Mouse (Mus musculus): ENCODE data around the gene Hist1h4k. TPM values are rescaled to one million over a fixed set of nuclear protein-coding genes. Genes with fewer than 3 reads are reported as not detected.
"Not testable (repeated sequence)": the region's sequence is repeated elsewhere in the genome, so short reads cannot be mapped to it uniquely, and the experiment has no call there.

Gene Hist1h4k
- total and polyA plus RNA-seq, 2 experiments from 2014 or later, result 0.55 to 1,132 TPM

DNA sequence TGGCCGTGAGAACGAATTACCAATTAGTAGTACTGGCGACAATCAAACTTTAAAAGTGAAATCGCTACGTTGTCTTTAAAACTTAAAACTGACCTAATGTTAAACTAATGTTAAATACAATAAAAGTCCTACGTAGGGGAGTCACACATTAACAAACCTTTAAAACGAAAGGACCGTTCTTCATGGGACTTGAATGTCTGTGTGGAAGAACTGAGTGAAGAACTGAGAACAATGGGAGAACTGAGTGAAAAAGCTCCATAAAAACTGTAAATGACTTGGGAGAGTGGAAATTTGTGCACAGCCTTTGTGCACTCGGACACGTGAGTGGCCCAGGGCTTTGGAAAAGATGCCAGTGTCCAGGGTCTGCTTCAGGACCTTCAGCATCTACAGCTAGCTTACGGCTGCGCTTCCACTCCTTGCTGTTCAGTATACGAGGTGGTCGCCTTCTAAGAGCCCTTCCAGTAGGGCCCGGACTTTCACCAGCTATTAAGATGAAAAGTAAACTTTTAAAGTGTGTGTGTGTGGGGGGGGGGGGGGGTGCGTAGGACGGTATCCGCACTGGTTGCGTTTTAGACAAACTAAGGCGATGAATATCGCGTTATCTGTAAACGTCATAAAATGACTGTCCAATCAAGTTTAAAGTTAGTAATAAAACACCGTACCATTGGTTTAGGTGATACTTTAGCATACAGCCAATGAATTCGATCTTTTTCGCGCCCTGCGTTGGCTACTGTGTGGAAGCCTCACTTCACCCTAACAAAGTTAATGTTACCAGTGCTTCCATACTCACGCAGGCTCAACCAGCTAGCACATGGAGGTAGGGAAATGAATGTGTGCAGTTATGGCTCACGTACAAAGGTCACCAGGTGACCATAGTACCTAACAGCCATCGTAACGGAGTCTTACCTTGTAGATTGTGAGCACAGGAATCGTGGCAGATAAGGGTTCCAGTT is 28.8 kb upstream of the Hist1h4k start:
- Histone ChIP-seq H3K4me3 (ENCODE audit: low read depth, low read length) (peak overlapping the region; percentile 64), H3K36me3 (replicated peaks; ENCODE audit: control insufficient read depth, insufficient read depth, low read length) (no peaks in the 10 kb centered on the region), H3K27me3 (ENCODE audit: control insufficient read depth, insufficient read depth, low read length) (no peaks in the 10 kb centered on the region), H3K9ac (replicated peaks; ENCODE audit: low read depth, low read length) (peak overlapping the region; percentile 67), H3K4me1 (ENCODE audit: control insufficient read depth, insufficient read depth) (peaks cover 18% of the 10 kb centered on the region), H3K4me2 (ENCODE audit: low read depth, low read length) (peak overlapping the region; percentile 86), H3K9me3 (replicated peaks; ENCODE audit: control insufficient read depth, low read length) (no peaks in the 10 kb centered on the region), H3K27ac (ENCODE audit: low read depth) (peak overlapping the region; percentile 82)
- ATAC-seq (ENCODE audit: insufficient read depth, low read depth), result peak; percentile 80
- TF ChIP-seq EP300 (IDR thresholded peaks at IDR 0.05; ENCODE audit: low read depth) (no peak), CTCF (IDR thresholded peaks at IDR 0.05; ENCODE audit: low read depth) (no peak)
- DNase-seq (ENCODE audit: low spot score), result peak; percentile 94
- 6% methylated on average over 33 of the region's 33 CpGs for WGBS

- Histone ChIP-seq H3K36me3 (replicated peaks; ENCODE audit: control insufficient read depth, insufficient read depth, low read length) (no peaks in the 10 kb centered on the region), H3K9me3 (replicated peaks; ENCODE audit: control insufficient read depth, low read length) (no peaks in the 10 kb centered on the region), H3K4me3 (ENCODE audit: low read depth, low read length) (0 out of 2 replicates have a peak overlapping the region, but pooled peaks have one; percentile 5), H3K27ac (ENCODE audit: low read depth) (no peak overlapping the region), H3K9ac (replicated peaks; ENCODE audit: low read depth, low read length) (no peak overlapping the region; the same call in 1 of the 2 replicates), H3K27me3 (ENCODE audit: control insufficient read depth, insufficient read depth, low read length) (no peaks in the 10 kb centered on the region), H3K4me1 (ENCODE audit: control insufficient read depth, insufficient read depth) (peaks cover 13% of the 10 kb centered on the region; the same call in 1 of the 2 replicates), H3K4me2 (ENCODE audit: low read depth, low read length) (peak overlapping the region; percentile 72)
- 74% methylated on average over 1 of the region's 1 CpGs for WGBS
- TF ChIP-seq EP300 (IDR thresholded peaks at IDR 0.05; ENCODE audit: low read depth), result no peak
- TF ChIP-seq CTCF (IDR thresholded peaks at IDR 0.05; ENCODE audit: low read depth), result no peak
- DNase-seq (ENCODE audit: low spot score) (no peak), ATAC-seq (ENCODE audit: insufficient read depth, low read depth) (no peak)
Observed at GRCm38 (mm10) chr13:21755707-21756106, 5.4 kb upstream of the Hist1h4k start.

DNA sequence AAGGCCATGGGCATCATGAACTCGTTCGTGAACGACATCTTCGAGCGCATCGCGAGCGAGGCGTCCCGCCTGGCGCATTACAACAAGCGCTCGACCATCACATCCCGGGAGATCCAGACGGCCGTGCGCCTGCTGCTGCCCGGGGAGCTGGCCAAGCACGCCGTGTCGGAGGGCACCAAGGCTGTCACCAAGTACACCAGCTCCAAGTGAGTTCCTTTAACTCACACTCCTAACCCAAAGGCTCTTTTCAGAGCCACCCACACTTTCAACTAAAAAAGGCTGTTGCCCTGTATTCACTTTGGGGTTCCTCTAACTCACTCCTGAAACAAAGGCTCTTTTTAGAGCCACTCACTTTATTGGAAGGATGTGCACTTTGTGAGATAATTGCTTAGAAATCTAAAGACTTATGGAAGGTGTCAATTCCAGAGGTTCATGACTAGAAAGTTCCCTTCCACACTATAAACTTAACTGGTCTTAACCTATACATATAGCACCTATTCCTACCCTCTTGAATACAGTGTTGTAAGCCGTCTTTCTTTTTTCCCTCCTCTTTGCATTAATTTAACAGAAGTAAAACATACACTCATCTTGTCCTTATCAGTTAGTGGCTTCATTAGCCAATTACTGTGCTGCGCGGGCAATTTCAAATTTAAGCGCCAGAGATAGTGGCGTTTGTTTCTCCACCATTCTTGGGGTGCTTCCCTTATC is 4.1 kb upstream of the Hist1h4k start:
- WGBS, result 3% methylated on average over 12 of the region's 26 CpGs
- ATAC-seq (ENCODE audit: insufficient read depth, low read depth) (peak; percentile 18), DNase-seq (ENCODE audit: low spot score) (peak; percentile 28)
- peak overlapping the region; percentile 48 for H3K9ac ChIP-seq (replicated peaks; ENCODE audit: low read depth, low read length)
- H3K27me3 ChIP-seq (ENCODE audit: control insufficient read depth, insufficient read depth, low read length); H3K9me3 ChIP-seq (replicated peaks; ENCODE audit: control insufficient read depth, low read length); H3K36me3 ChIP-seq (replicated peaks; ENCODE audit: control insufficient read depth, insufficient read depth, low read length): not testable (repeated sequence)
- peak overlapping the region; percentile 94 for H3K27ac ChIP-seq (ENCODE audit: low read depth)
- peak overlapping the region; percentile 51 for H3K4me3 ChIP-seq (ENCODE audit: low read depth, low read length)
- peak overlapping the region; percentile 72 for H3K4me2 ChIP-seq (ENCODE audit: low read depth, low read length)
- H3K4me1 ChIP-seq (ENCODE audit: control insufficient read depth, insufficient read depth), result peaks cover 18% of the 10 kb centered on the region

DNA sequence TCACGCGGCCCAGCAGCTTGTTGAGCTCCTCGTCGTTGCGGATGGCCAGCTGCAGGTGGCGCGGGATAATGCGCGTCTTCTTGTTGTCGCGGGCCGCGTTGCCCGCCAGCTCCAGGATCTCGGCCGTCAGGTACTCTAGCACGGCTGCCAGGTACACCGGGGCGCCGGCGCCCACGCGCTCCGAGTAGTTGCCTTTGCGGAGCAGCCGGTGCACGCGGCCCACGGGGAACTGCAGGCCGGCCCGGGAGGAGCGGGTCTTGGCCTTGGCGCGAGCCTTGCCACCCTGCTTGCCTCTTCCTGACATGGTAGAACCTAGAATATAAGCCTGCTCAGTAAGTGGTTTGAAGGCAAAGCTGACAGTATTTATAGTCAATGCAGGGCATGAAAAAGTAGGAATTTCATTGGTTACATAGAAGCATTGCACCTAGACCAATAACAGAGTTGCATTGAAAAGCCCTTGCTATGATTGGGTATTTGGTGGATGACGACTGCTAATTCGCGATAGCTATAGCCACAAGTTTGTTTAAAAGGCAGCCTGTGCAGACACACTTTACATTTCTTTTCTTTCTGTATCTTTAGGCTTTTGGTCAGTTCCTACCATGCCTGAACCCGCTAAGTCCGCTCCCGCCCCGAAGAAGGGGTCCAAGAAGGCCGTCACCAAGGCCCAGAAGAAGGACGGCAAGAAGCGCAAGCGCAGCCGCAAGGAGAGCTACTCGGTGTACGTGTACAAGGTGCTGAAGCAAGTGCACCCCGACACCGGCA is 3.4 kb upstream of the Hist1h4k start, which contains the start of the genes Hist1h2ak and Hist1h2bn:
Gene Hist1h2ak (minus strand): TSS at position 304 of the 762 bp plus-strand sequence.
Gene Hist1h2bn (plus strand): TSS at position 600 of the 762 bp plus-strand sequence.
- Histone ChIP-seq H3K4me3 (ENCODE audit: low read depth, low read length) (peak within 1 kb of the TSS; percentile 51), H3K9ac (replicated peaks; ENCODE audit: low read depth, low read length) (peak within 1 kb of the TSS; percentile 51), H3K4me1 (ENCODE audit: control insufficient read depth, insufficient read depth) (peaks cover 23% of the 10 kb centered on the region), H3K27ac (ENCODE audit: low read depth) (peak within 1 kb of the TSS; percentile 94), H3K4me2 (ENCODE audit: low read depth, low read length) (peak within 1 kb of the TSS; percentile 72)
- 0% methylated on average over 36 of the region's 50 CpGs for WGBS
- not testable (repeated sequence) for H3K36me3 ChIP-seq (replicated peaks; ENCODE audit: control insufficient read depth, insufficient read depth, low read length); H3K9me3 ChIP-seq (replicated peaks; ENCODE audit: control insufficient read depth, low read length); H3K27me3 ChIP-seq (ENCODE audit: control insufficient read depth, insufficient read depth, low read length)
- peak; percentile 92 for ATAC-seq (ENCODE audit: insufficient read depth, low read depth)
- peak; percentile 98 for DNase-seq (ENCODE audit: low spot score)

DNA sequence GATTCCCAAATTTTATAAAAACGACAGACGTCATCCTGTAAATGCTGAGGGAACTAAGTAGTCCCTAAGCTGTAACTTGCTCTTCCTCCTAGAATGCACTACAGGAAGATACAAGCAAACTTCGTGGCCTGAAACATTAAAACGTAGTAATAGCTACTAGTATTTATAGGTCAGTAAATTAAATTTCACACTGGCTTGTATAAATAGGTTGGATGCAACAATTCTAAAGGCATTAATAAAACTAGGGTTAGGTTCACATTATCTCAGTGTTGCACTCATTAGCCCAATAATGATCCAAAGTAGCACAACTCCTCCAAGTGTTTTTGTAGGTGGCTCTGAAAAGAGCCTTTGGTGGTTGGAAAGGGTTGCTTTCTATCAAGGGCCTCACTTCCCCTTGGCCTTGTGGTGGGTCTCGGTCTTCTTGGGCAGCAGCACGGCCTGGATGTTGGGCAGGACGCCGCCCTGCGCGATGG is 2.8 kb upstream of the Hist1h4k start:
- WGBS, result 3% methylated on average over 10 of the region's 10 CpGs

More for the DNA sequence above, 2.8 kb upstream of the Hist1h4k start:
- peak overlapping the region; percentile 67 for H3K4me2 ChIP-seq (ENCODE audit: low read depth, low read length)
- TF ChIP-seq EP300 (IDR thresholded peaks at IDR 0.05; ENCODE audit: low read depth), result no peak
- no peak for TF ChIP-seq CTCF (IDR thresholded peaks at IDR 0.05; ENCODE audit: low read depth)
- H3K4me1 ChIP-seq (ENCODE audit: control insufficient read depth, insufficient read depth), result peaks cover 23% of the 10 kb centered on the region
- ATAC-seq (ENCODE audit: insufficient read depth, low read depth) (no peak), DNase-seq (ENCODE audit: low spot score) (no peak)
- no peaks in the 10 kb centered on the region for H3K36me3 ChIP-seq (replicated peaks; ENCODE audit: control insufficient read depth, insufficient read depth, low read length)
- peak overlapping the region; percentile 51 for H3K4me3 ChIP-seq (ENCODE audit: low read depth, low read length)
- H3K27me3 ChIP-seq (ENCODE audit: control insufficient read depth, insufficient read depth, low read length), result no peaks in the 10 kb centered on the region
- H3K9me3 ChIP-seq (replicated peaks; ENCODE audit: control insufficient read depth, low read length), result no peaks in the 10 kb centered on the region
- H3K9ac ChIP-seq (replicated peaks; ENCODE audit: low read depth, low read length), result peak overlapping the region; percentile 51
- peak overlapping the region; percentile 94 for H3K27ac ChIP-seq (ENCODE audit: low read depth)
